Mouse (Mus musculus): ENCODE data around the gene Tprkb.
"Not testable (repeated sequence)": the region's sequence is repeated elsewhere in the genome, so short reads cannot be mapped to it uniquely, and the experiment has no call there.

Gene Tprkb

GRCm38 (mm10) chr6:85976242-85976641 lies 64.6 kb downstream of the Tprkb start:
- DNase-seq, result no peak

DNA sequence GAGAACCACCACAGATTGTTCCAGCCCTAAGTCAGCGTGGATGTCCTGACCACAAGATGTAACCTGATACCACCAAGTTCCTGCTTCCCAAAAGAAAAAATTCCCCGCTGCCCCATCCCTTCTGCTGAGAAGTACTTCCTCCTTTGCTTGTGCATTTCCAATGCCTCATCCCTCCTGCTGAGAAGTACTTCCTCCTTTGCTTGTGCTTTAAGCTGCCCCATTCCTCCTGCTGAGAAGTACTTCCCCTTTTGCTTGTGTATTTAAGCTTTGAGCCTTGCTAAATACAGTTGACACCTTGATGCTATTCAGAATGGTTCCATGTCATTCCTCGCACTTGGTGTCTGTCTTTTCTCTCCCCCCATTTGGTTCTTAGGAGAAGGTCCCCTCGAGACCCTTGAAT lies 67.1 kb downstream of the Tprkb start:
- DNase-seq, result not testable (repeated sequence)
